Mouse (Mus musculus): Measurements from ENCODE around the gene Wdr54.
A peak's percentile ranks its signal among the peaks of the same experiment; 100 is the strongest.
"Not testable (repeated sequence)": the region's sequence is repeated elsewhere in the genome, so short reads cannot be mapped to it uniquely, and the experiment has no call there.

Gene Wdr54

DNA sequence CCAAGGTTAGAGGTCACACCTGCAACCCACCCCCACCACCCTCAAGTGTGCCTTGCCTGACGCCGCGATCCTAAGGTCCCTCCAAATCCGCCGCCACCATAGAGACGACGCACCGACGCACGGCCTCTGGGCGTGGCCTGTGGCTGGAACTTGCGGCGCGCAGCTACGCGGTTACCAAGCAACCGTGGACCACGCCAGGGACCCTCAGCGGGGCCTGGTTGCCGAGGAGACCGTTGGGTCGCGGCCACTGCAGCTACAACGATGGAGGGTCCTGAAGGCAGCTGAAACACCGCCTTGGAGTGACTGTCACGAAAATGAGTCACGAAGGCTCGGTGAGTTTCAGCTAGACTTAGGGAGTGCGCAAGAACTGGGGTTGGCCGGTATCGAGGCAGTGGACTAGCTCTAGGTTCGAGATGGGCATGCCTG lies at the start of gene Wdr54, which contains the start of gene 1700003E16Rik:
Gene Wdr54 (minus strand): TSS at position 139 of the 426 bp plus-strand sequence.
Gene 1700003E16Rik (plus strand): TSS at position 146 of the 426 bp plus-strand sequence.
- DNase-seq, result peak; percentile 65 to 72

DNA sequence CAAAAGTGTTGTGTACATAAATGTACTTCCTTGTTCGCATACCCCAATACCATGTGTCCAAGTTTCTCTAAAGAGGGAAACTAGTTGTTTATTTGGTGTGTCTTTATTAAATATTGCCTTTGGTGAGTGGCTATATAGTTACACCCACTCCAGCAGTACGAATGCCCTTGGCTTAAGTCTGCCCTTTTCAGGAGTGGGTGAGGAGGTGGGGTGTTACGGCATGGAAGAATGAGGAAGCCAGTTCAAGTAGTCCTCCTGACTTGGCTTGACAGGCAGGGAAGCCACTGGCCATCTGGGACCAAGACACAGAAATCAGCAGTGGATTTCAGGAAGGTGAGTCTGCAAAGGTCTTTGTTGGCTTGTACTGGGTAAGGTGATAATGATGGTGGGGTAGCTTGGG lies 49.7 kb upstream of the Wdr54 start:
- DNase-seq, result no peak

DNA sequence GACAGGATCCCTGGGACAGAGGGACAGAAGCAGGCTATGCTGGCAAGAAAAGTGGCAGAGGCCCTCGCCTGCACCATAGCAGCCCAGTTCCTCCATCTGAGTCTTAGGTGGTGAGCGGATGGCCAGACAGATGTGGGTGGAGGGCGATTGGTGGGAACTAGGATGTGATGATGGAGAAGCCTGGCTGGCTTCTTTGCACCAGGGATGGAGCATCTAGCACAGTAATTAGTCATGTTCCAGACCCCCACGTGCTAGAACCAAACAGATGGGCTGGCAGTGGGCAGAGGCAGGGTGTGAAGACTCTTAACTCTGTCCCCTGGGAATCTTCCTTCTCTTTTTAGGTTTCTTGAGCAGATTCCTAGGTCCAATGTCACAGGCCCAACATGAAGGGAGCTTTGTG lies 47.1 kb upstream of the Wdr54 start:
- DNase-seq, result no peak

DNA sequence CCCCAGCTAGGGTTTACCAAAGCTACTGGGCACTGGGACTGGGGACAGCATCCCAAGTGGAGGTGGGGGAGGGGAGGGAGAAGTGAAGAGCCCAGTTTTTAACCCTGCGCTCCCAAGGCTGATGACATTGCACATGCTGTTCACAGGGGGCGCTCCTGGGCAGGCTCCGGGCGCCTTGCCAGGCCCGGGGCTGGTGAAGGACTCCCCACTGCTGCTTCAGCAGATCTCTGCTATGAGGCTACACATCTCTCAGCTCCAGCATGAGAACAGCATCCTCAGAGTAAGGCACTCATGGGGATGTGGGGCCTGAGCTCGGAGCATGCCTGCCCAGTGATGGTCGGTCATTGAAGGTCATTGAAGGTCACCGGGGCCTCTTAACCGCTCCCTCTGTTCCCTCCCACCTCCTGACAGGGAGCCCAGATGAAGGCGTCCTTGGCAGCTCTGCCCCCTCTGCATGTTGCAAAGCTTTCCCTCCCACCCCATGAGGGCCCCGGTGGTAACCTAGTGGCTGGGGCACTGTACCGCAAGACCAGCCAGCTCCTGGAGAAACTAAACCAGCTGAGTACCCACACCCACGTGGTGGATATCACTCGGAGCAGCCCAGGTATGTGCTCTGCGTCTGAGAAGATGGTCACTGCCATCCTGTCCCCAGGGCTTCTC lies 41.3 kb upstream of the Wdr54 start:
- DNase-seq, result peak; percentile 84 to 87

DNA sequence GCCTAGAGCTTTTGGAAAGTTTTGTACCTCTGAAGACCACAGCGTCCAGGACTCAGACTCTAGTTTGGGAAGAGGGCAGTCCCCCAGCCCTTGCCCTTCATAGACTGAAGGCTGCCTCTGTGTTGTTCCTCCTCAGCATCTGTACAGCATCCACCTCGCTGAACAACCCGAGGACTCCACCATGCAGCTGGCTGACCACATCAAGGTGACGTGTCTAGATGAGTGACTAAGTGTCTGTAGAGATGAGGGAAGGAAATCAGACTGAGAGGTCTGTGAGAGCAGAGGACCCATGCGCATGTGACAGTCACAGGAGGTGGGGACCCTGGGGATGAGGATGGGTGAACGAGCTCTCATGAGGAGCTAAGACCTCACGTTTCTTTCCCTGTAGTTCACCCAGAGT lies 37.4 kb upstream of the Wdr54 start:
- DNase-seq, result no peak

DNA sequence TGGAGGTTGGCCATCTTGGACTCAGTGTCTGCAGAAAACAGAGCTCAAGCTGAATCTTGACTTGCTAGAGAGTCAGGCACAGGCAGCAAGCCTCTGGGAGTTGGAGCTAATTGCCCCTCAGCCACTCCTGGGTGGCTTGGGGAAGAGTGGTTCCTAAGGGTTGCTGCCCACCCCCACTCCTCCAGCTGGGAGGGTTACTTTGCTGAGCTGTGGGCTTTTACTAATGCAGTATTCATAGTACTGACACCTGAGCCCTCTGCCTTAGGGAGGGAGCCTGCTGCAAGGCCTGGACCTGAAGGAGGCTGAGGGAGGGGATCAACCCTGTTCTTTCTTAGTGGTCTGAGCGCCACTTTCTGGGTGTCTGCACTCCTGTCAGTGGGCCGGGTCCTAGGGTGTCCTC lies 30.7 kb upstream of the Wdr54 start:
- no peak for DNase-seq

DNA sequence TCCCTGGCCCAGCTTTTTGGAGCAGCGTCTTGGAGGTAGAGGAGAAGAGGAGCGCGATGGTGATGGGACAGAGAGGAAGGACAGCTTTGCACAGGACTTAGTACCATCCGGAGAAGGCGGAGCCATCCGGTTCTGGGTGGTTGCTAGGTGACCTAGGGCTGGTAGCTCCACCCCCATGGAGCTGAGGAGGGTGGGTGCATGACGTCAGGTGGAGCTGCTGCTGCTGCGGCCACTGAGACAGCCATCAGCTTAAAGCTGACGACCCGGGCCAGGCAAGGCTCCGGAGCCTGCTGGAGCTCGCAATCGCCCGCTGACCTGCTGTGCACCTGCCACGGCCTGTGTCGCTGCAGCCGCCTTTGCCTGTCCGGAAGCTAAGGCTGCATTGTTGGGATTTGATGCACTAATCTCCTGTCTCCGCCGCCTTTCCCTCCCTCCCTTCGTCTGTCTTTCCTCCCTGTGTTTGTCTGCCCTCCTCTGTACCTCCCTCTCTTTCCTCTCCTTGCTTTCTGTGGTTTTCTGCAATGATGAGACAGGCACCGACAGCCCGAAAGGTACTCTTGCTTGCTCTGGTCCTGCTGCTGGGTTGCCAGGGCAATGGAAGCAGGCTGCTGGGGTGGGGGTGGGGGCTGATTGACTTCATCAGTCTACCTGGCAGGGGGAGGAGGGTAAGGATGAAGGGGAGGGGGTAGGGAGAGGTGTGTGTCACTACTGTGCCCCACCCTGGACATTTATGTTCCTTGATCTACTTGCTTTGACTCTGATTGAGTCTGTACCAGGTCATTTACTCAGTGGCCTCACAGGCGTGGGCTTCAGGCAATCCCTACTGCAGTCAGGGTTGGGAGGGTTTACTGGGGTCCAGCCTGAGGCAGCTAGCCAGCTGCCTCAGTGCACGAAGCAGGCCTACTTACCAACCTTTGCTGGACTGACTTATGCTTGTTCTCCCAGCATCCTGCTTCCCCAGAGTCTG lies 30.0 kb upstream of the Wdr54 start:
- peak; percentile 88 to 92 for DNase-seq

DNA sequence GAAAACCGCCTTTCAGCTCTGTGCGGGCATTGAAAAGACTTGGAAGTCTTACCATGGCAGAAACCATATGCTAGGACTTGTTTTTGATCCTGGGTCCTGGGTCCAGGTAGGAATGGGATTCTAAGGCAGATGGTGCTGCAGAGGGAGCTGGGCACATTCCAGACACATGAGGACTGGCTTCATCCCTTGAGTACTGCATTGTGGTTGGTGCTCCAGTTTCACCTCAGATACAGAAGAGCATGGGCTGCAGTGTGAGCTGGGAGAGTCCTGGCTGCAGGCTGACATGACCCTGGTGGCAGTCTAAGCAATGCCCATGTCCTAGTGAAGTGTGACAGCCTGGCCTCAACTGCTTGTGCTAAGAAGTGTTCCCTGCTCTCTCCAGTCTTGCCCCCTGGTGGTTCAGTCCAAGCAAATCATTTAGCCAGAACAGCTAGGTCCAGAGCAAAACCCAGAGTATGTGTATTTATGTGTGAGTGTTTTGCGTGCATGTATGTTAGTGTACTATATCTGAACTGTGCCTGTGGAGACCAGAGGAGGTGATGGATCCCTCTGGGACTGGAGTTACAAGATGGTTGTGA lies 28.8 kb upstream of the Wdr54 start:
- peak in 1 of 2 experiments; percentile 38 for DNase-seq

DNA sequence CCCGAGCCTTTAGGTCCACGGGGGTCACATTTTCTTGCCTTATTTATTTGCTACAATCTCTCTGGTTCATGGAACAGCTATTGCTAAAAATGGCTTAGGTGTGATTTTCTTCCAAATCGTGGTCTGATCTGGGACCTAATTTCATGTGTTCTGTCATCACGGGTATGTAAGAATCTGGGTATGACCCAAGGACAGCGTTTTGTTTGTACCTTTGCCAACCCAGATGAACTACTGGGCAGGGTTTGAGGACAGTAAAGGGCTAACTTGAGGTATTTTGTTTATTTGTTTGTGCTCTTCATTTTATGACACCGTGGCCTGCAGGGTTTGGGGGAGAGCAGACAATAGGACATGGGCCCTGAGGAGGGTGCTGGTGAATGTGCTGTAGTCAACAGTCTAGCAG lies 24.4 kb upstream of the Wdr54 start:
- DNase-seq, result no peak

DNA sequence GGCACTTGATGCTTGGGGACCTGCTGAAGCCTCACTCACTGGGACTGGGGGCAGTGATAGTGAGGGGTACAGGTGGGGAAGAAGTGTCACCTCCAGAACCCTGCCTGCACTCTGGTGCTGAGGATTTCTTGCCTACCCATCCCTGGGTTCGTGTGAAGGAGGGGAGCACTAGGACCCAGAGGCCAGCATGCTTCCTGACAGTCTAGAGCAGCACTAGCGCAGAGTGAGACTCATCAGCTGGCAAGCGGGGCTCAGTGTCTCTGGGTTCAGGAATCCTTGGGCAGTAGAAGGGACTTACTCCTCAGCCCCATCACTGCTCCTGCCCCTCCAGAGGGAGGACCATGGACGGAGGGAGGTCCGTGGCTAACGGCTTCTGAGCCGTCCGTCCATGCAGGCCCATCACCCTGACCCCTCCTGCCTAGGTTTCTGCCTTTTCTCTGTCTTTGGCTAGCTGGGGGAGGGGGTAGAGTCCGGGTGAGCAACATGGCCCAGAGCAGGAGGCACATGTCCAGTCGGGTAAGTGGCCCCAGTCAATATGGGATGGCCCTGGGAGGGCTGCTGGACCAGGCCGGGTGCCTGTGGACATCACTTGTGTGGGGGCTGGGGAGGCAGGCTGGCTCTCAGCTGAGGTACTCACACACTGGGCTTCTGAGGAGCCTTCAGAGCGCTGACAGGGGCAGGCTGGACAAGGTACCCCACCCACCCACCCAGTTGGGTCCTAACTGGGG lies 23.4 kb upstream of the Wdr54 start:
- DNase-seq, result peak; percentile 83 to 84

DNA sequence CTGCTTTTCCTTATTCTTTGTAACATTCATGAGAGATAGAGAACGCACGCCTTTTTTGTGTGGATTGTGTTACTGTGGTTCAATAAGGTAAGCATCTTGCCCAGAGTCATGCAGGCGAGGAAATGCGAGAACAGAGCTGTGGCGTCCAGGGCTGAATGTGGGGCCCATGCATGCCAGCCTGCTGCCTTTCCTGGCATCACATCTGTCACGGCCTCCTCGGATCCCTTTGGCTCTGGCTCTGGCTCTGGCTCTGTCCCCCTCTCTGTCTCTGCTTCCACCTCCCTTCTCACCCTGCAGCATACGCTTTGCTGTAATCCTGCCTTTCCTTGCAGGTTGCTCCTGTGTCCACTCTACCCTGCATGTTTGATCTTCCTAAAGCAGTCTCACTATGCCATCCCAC lies 19.8 kb upstream of the Wdr54 start:
- DNase-seq, result no peak

DNA sequence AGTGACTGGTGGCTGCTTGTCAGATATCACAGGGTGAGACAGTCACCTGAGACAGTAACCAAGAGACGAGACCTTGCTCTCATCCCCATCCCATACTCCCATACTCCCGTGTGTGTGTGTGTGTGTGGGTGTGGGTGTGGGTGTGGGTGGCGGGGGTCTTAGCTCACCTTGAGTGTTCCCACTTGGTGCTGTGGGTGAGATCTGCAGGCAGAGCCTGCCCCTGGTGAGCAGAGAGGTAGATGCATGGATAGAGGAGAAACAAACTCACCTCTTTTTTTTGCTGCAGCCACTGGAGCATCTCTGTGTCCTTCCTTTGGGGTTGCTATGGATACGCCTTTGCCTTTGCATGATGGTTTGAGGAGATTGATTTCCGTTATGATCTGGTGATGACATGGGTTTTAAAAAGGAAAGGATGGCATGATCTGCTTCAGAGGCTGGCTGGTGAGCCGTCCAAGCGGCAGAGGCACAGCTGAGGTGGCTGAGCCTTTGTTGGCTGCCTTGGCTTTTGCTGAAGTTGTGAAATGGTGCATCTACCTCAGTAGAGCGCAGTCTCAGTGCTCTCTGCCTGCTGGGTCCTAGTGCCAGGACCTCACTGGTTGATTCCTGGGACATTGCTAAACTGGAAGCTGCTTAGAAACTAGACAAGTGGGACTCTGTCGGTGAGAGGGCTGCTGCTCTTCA lies 16.2 kb upstream of the Wdr54 start:
- DNase-seq, result peak; percentile 75 to 78

DNA sequence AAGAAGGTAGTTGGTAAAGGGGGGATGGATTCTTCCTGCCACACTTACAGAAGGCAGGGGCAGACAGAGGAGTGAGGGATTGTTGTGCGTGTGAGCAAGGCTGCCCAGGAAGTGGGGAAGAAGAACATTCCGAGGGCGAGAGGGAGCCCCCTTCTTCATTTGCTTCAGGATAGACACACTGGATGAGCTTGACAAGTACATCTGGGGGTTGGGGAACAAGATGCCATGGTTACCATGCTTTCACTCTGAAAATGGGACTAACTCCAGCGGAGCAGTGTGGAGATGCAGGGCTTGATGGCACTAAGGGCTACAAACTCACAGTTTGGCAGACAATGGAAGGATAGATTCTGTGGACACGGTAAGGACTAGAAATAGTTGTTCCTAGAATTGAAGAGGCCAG lies 14.9 kb upstream of the Wdr54 start:
- DNase-seq, result no peak

DNA sequence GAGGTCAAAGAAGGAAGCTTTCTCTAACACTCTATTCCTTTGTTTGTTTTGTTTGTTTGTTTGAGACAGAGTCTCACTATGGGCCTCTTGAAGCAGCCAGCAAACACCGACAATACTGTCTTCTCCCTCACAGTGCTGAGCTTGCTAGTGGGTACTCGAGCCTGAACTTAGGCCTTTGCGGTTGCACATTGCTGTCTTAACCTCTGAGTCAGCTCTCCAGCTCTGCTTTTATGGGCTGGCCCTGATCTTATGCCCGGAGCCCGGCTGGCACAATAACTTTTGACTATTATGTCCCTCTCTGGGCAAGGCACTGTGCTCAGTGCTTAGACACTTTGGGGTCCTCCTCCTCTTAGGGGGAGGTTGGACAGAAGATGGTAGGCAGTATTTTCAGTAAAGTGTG lies 13.7 kb upstream of the Wdr54 start:
- no peak for DNase-seq

DNA sequence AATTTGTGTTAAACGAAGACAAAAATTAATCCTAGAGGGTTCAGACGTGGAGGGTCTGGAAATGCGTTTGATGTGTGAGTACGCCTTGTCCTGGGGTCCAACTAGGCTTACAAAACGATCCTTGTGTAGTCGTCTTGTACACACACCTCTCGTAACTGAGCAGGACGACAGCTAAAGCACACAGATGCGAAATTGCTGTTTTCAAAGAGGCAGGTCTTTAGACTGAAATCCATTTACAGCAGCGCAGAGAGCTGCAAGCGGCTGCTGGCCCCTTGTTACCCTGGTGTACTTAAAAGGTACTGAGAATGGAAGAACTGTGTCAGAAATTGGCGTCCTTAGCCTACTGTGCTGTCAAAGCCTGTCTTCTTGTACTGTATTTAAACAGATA lies 10.0 kb upstream of the Wdr54 start:
- DNase-seq, result no peak

DNA sequence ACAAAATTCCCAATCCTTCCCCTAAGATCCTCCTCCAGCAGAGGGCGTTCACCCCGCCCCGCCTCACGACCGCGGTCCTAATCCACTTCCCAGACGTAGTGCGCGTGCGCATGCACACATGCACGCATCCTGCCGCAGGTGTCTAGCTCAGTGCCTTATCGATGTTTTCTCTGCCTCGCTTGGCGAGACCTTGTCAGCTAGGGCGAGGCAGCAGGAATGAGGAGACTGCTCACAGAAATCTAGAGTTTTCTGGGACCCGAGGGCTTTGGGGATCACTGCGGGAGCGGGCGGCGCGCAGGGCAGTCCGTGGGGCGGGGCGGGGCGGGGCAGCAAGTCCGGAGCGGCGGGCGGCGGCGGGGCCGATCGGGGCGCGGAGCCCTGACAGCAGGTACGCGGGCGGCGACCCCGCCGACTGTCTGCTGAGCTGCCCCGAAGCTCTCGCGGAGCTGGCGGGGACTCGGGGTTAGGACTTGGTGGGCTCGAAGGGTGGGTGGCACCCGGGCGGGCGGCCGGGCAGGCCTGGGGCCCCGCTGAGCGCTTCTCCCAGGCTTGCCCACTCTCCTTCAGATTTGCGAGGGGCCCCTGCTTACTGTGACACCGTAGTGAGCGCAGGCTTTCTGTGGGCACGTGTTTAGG lies 9.5 kb upstream of the Wdr54 start, which contains the start of gene Dctn1:
Gene Dctn1 (plus strand): TSS at position 314 of the 636 bp plus-strand sequence.
- DNase-seq, result peak; percentile 94 to 96

DNA sequence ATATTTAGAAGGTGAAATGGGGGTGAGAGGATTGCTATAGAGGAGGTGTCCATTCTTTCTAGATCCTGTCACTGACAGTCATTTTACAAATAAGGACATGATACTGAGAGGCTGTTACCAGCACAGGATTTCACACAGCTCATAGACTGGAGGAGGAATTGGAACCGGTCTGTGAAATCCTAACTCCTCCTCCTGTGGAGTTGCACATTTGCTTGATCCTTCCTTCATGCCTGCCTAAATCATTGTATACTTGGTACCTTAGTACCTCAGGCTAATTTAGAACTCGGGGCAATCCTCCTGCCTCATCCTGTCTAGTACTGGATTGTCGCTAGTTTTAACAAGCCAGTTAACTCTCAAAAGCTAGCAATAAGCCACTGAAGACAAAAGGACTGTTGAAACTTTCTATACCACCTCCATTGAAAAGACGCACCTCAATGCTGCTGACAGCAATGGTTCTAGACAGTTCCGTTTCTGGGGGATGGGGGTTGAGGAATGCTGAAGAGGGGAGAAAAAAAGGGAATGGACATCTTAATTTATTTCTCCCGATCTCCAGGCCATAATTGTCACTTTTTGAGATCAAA lies 8.9 kb upstream of the Wdr54 start:
- no peak for DNase-seq

DNA sequence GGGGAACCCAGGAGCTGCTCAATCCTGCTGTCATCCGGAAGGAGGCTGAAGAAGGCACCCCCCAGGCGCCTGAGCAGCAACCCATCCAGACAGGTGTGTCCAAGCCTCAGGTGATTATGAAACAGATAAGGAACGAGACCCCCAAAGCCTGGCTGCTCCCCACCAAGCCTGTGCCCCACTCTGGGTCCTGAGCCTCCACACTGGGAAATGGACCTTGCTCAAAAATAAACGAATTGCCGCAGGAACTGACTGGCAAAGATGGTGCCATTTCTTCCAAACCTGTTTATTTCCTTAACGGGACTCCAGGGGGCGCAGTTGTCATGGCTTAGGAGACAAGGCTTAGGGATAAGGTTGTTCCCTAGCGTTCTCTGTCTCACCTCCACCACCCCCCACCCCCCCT lies 6.5 kb upstream of the Wdr54 start:
- DNase-seq, result peak; percentile 82 to 85

DNA sequence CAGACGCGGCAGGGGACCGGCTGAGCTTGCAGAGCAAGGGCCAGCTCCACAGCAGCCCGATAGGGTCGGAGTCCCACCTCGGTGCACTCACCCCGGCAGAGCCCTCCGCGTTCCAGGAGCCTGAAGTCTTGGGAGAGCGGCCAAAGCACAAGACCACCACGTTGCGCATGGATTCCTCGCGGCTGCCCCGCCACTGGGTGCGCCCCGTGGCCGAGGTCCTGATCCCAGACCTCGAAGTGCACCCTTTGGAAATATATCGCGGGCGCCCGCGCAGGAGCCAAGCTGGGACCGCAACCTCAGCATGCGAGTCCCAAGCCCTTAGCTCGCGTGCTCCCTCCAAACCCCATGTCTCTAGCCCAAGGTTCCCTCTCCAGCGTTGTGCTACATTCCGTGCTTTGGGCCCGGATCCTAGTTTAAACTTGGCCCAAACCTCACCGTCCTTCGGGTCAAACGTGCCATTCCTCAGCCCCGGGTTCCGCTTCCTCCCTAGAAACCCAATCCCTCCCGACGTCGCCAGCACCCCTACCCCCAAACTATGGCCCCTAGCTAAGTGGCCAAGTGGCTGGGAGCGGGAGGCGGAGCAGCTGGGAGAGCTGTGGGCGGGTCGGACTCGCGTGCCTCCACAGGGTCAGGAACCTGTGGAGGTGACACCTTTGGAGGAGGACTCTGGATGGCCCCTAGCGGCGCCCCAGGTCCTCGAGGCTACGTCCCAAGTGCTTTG lies 5.9 kb upstream of the Wdr54 start:
- peak in 1 of 2 experiments; percentile 32 for DNase-seq

DNA sequence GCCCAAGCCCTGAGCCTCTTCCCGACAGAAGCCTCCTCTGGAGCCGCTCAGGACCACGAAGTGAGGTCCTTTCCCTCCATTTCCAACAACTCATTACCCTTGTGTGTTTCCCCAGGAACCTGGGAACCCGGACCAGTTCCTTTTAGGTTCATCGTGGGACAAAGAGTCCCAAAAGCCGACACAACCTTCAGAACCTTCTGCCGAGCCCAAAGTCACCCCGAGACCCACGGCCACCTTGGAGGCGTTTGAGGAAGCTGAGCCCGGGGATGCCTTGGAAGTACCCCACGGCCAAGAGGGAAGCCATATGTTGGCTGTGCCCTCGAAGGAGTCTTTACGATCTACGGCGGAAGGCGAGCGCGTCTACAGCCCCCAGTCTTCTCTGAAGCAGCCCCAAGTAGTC lies 5.2 kb upstream of the Wdr54 start:
- no peak for DNase-seq

DNA sequence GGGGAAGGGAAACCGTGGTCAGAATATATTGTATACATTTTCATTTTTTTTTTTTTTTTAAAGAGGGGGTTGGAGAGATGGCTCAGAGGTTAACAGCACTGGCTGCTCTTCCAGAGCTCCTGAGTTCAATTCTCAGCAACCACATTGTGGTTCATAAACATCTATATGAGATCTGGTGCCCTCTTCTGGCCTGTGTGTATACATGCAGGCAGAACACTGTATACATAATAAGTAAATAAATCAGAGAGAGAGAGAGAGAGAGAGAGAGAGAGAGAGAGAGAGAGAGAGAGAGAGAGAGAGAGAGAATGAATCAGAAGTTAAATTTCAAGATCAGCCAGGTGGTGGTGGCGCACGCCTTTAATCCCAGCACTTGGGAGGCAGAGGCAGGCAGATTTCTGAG lies 3.3 kb upstream of the Wdr54 start:
- not testable (repeated sequence) for DNase-seq

Data from cerebellum, postnatal 36 days (tissue).